Mouse (Mus musculus) heart, embryonic 12.5 days (tissue): ENCODE data around the gene Rcbtb2. TPM values are rescaled to one million over a fixed set of nuclear protein-coding genes. Genes with fewer than 3 reads are reported as not detected.

ENCODE experiments used
- ATAC-seq: fragments of 200-750 bp; cut with Nextera tagmentation; 2 replicates; pipeline ENCODE4 v1.8.0; 2017; ENCODE audit warnings: moderate TSS enrichment, moderate library complexity; ENCODE audit not compliant: insufficient number of reproducible peaks, low FRiP score
- H3K27ac ChIP-seq: fragments of 300-500 bp; sonication (generic); 2 replicates; pipeline ENCODE4 v1.5.1; 2016; ENCODE audit warnings: mild to moderate bottlenecking, moderate library complexity; ENCODE audit not compliant: poor library complexity, severe bottlenecking
- H3K27me3 ChIP-seq: fragments of 300-500 bp; sonication (generic); replicated peaks from 2 replicates; pipeline ENCODE4 v1.6.1; 2016; ENCODE audit warnings: mild to moderate bottlenecking, moderate library complexity
- H3K36me3 ChIP-seq: fragments of 300-500 bp; sonication (generic); 2 replicates; pipeline ENCODE4 v1.6.1; 2016; ENCODE audit warnings: mild to moderate bottlenecking, moderate library complexity
- H3K4me1 ChIP-seq: fragments of 300-500 bp; sonication (generic); replicated peaks from 2 replicates; pipeline ENCODE4 v1.6.1; 2016; ENCODE audit warnings: mild to moderate bottlenecking
- H3K4me2 ChIP-seq: fragments of 300-500 bp; sonication (generic); 2 replicates; pipeline ENCODE4 v1.6.1; 2016; ENCODE audit warnings: mild to moderate bottlenecking, moderate library complexity
- H3K4me3 ChIP-seq: fragments of 300-500 bp; sonication (generic); 2 replicates; pipeline ENCODE4 v1.5.1; 2016; ENCODE audit warnings: mild to moderate bottlenecking
- H3K9ac ChIP-seq: fragments of 300-500 bp; sonication (generic); 2 replicates; pipeline ENCODE4 v1.6.1; 2016; ENCODE audit warnings: mild to moderate bottlenecking, moderate library complexity
- H3K9me3 ChIP-seq: fragments of 300-500 bp; sonication (generic); replicated peaks from 2 replicates; pipeline ENCODE4 v1.6.1; 2016; ENCODE audit warnings: mild to moderate bottlenecking, moderate library complexity
- WGBS: fragments of 180-500 bp; shearing (Covaris S2); methylation state at CpG from one replicate; pipeline ENCODE4 v1.1.7; 2016; 5-methylcytosine and 5-hydroxymethylcytosine counted together
- polyA plus RNA-seq: library from polyadenylated mRNA; unstranded; fragments of >200 nt; fragmentation: Nextera tagmentation; extraction: Ambion mirVana; gene quantifications from 2 replicates; pipeline ENCODE4 v1.2.1, GENCODE M21; 2016

The Rcbtb2 gene
- polyA plus RNA-seq, 1 experiment from 2014 or later: 76.2 TPM

GRCm38 (mm10) chr14:73116938-73117337, 5.9 kb upstream of the Rcbtb2 start:
- Histone ChIP-seq H3K9ac (no peak overlapping the region), H3K9me3 (0 out of 2 replicates have a peak, but pooled peaks cover 3% of the 10 kb centered on the region), H3K4me2 (peak overlapping the region; percentile 36), H3K27ac (no peak overlapping the region), H3K36me3 (no peaks in the 10 kb centered on the region), H3K27me3 (no peaks in the 10 kb centered on the region), H3K4me1 (peaks cover 14% of the 10 kb centered on the region), H3K4me3 (no peak overlapping the region)
- WGBS: 45% methylated on average over 9 of the region's 9 CpGs
- ATAC-seq: no peak

DNA sequence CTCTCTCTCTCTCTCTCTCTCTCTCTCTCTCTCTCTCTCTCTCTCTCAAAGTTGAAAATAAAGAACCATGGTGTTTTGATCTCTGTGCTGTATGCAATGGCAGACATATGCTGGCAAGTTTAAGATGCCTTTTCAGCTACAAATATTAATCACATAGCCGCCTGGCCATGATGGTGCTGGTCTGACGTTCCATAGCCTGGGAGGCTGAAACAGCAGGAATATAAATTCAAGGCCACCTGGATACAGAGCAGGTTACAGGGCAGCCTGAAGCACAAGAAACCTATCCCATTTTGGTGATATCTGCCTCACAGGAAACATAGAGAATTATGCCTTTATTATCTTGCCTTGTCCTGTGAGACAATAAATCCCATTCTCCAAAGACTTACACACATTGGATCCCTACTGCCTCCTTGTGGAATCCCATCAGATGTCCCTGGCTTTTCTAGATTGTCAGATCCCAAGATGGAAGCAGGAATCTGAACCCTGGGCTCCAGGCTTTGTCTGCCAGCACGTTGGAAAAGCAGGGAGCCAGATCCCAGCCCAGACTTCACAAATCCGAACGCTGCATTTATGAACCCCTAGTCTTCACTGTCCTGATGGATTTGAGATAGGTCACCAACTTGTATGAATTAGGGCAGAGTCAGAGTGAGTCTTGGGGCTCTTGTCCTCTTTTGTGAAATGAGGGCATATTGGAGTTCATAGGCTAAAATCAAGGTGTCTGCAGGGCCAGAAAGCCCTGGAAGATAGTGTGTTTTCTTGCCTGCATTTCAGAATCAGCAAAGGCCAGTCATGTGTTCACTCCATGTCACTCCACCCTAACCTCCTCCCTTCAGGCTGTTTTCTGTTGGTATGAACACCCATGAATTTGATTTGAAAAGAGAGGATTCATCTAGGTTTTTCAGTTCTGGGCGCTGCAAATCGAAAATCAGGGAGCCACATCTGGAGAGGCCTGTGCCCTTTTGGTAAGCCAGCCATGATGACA, 5.1 kb upstream of the Rcbtb2 start:
- no peaks in the 10 kb centered on the region for H3K36me3 ChIP-seq
- H3K27me3 ChIP-seq: no peaks in the 10 kb centered on the region
- H3K4me2 ChIP-seq: no peak overlapping the region
- WGBS: 73% methylated on average over 7 of the region's 7 CpGs
- H3K4me1 ChIP-seq: peaks cover 8% of the 10 kb centered on the region
- ATAC-seq: no peak
- H3K9ac ChIP-seq: no peak overlapping the region
- H3K9me3 ChIP-seq: 0 out of 2 replicates have a peak, but pooled peaks cover 3% of the 10 kb centered on the region
- no peak overlapping the region for H3K4me3 ChIP-seq
- H3K27ac ChIP-seq: no peak overlapping the region

- H3K27ac ChIP-seq: no peak overlapping the region
Measured at GRCm38 (mm10) chr14:73118482-73119347, 4.1 kb upstream of the Rcbtb2 start.

GRCm38 (mm10) chr14:73119459-73119858, 3.4 kb upstream of the Rcbtb2 start:
- Histone ChIP-seq H3K27me3 (no peaks in the 10 kb centered on the region), H3K27ac (no peak overlapping the region), H3K4me1 (peaks cover 10% of the 10 kb centered on the region), H3K4me3 (no peak overlapping the region), H3K9ac (no peak overlapping the region), H3K36me3 (no peaks in the 10 kb centered on the region), H3K9me3 (0 out of 2 replicates have a peak, but pooled peaks cover under 1% of the 10 kb centered on the region), H3K4me2 (no peak overlapping the region)
- ATAC-seq: no peak
- WGBS: 50% methylated on average over 6 of the region's 6 CpGs

More at GRCm38 (mm10) chr14:73118482-73119347, 4.1 kb upstream of the Rcbtb2 start:
- 0 out of 2 replicates have a peak, but pooled peaks cover 3% of the 10 kb centered on the region for H3K9me3 ChIP-seq
- H3K4me1 ChIP-seq: peaks cover 9% of the 10 kb centered on the region
- no peak overlapping the region for H3K4me3 ChIP-seq
- no peaks in the 10 kb centered on the region for H3K27me3 ChIP-seq
- no peak overlapping the region for H3K4me2 ChIP-seq
- no peak overlapping the region for H3K9ac ChIP-seq
- H3K36me3 ChIP-seq: no peaks in the 10 kb centered on the region
- no peak for ATAC-seq
- 64% methylated on average over 14 of the region's 14 CpGs for WGBS

DNA sequence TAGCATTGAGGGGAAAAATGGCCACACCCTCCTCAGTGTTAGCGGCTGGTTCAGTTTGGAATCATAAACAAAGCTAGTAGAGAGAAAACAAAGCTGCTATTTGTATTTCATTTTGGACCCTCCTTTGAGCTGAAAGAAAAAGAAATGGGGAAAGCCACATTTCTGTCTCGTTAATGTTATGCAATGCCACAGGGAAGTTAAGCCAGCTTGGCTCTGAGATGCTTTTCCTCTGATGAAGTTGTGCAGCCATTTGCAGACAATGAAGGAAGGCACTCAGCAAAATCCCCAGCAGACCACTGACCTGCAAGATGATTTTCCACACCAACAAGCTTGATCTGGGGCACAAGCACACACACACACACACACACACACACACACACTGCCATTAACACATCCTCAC, 2.9 kb upstream of the Rcbtb2 start:
- H3K9me3 ChIP-seq: no peaks in the 10 kb centered on the region
- no peak overlapping the region for H3K27ac ChIP-seq
- H3K4me3 ChIP-seq: no peak overlapping the region
- H3K27me3 ChIP-seq: no peaks in the 10 kb centered on the region
- no peak overlapping the region for H3K9ac ChIP-seq
- ATAC-seq: no peak
- H3K4me2 ChIP-seq: no peak overlapping the region
- 65% methylated on average over 2 of the region's 2 CpGs for WGBS
- H3K36me3 ChIP-seq: no peaks in the 10 kb centered on the region
- H3K4me1 ChIP-seq: peaks cover 10% of the 10 kb centered on the region

DNA sequence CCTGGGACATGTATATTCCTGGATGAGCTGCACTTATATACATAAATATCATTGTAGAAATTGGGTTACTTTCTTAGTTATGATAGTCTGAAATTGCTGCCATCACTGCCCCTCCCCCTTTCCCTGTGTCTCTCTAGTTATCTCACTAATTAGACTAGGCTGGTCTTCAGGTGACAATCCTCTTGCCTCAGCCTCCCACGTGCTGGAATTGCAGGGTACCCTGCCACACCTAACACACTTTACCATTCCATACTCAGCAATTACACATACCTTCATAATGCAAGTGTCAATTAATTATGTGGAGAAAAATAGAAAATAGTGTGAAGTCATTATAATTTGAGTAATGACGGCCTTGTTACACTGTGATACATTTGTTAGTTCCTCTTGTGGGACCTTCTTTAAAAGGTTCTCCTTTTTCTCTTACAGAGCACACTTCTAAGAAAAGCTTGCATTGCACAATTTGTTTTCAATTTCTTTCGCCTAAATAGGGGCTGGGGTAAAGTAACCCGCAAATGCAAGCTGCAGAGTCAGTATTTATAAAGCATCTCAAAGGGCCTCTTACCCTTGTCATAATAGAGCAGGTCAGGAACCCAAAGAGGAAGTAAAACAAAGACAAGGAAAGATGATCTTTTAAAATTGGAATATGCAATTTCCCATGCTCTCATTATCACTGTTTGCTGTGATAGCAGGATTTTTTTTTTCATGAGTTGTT, 470 bp upstream of the Rcbtb2 start:
- no peak for ATAC-seq
- Histone ChIP-seq H3K9me3 (no peaks in the 10 kb centered on the region), H3K27me3 (no peaks in the 10 kb centered on the region), H3K4me2 (no peak overlapping the region), H3K36me3 (no peaks in the 10 kb centered on the region), H3K9ac (no peak overlapping the region), H3K4me3 (no peak overlapping the region), H3K27ac (no peak overlapping the region), H3K4me1 (peaks cover 10% of the 10 kb centered on the region)
- 59% methylated on average over 4 of the region's 4 CpGs for WGBS

GRCm38 (mm10) chr14:73123381-73123780, 544 bp downstream of the Rcbtb2 start:
- Histone ChIP-seq H3K27ac (no peak overlapping the region), H3K4me3 (no peak overlapping the region), H3K9me3 (no peaks in the 10 kb centered on the region), H3K4me2 (no peak overlapping the region), H3K27me3 (no peaks in the 10 kb centered on the region), H3K36me3 (no peaks in the 10 kb centered on the region), H3K4me1 (peaks cover 10% of the 10 kb centered on the region), H3K9ac (no peak overlapping the region)
- no peak for ATAC-seq
- WGBS: 79% methylated on average over 9 of the region's 9 CpGs

DNA sequence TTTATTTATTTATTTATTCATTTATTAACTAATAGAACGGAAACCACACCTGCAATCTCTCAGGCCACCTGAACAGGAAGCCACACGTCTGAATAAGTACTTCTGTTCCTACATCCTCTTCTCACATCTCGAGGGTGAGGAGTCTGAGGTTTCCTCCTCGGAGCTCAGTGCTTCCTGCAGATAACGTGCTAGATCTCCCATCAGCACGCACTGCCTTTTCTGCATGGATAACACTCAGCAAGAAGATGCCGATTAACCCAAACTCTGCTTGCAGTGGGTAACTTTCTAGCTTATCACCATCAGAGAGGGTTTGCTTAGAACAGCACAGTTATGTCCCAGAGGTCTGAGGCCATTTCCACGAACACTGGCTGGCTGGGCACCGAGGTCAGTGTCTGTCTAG, 949 bp downstream of the Rcbtb2 start:
- Histone ChIP-seq H3K9ac (no peak overlapping the region), H3K4me1 (peaks cover 10% of the 10 kb centered on the region), H3K4me2 (no peak overlapping the region), H3K4me3 (no peak overlapping the region), H3K27ac (no peak overlapping the region), H3K36me3 (no peaks in the 10 kb centered on the region), H3K27me3 (no peaks in the 10 kb centered on the region), H3K9me3 (no peaks in the 10 kb centered on the region)
- no peak for ATAC-seq
- WGBS: 46% methylated on average over 9 of the region's 9 CpGs

- Histone ChIP-seq H3K36me3 (no peaks in the 10 kb centered on the region), H3K4me3 (no peak overlapping the region)
- ATAC-seq: peak; percentile 25; the same call in 1 of the 2 replicates
Measured at GRCm38 (mm10) chr14:73130519-73130918, 7.7 kb downstream of the Rcbtb2 start.

GRCm38 (mm10) chr14:73131856-73132410, 9.1 kb downstream of the Rcbtb2 start:
- Histone ChIP-seq H3K27me3 (no peaks in the 10 kb centered on the region), H3K27ac (no peak overlapping the region), H3K9ac (no peak overlapping the region), H3K9me3 (no peaks in the 10 kb centered on the region), H3K4me1 (no peaks in the 10 kb centered on the region), H3K36me3 (no peaks in the 10 kb centered on the region), H3K4me3 (no peak overlapping the region), H3K4me2 (no peak overlapping the region)
- no peak for ATAC-seq
- 84% methylated on average over 16 of the region's 16 CpGs for WGBS

More at GRCm38 (mm10) chr14:73130519-73130918, 7.7 kb downstream of the Rcbtb2 start:
- Histone ChIP-seq H3K27me3 (no peaks in the 10 kb centered on the region), H3K9ac (no peak overlapping the region), H3K4me1 (no peaks in the 10 kb centered on the region), H3K9me3 (no peaks in the 10 kb centered on the region), H3K4me2 (no peak overlapping the region), H3K27ac (no peak overlapping the region)
- 60% methylated on average over 5 of the region's 5 CpGs for WGBS
